Mouse (Mus musculus): Measurements from ENCODE around the gene Tm2d3.

Gene Tm2d3

DNA sequence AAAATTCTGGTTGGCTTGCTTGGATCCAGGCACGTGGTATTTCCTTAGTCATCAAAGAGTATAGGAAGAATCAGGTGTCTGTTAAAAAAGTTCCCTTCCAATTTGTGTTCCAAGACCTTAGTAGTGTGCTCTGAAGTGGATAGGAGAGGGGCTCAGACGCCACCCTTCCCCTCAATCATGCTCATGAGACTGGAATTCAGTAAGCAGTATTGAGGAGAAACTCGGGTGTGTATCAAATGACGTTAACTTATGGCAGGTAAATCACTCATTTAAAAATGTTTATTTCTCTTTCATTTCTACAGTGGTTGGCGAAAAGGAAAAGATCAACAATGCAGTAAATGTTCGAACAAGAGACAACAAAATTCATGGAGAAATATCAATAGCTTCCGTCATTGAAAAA, at the start of gene Tm2d3:
Gene Tm2d3 (plus strand): TSS at position 301 of the 400 bp plus-strand sequence.
- no peak for DNase-seq

DNA sequence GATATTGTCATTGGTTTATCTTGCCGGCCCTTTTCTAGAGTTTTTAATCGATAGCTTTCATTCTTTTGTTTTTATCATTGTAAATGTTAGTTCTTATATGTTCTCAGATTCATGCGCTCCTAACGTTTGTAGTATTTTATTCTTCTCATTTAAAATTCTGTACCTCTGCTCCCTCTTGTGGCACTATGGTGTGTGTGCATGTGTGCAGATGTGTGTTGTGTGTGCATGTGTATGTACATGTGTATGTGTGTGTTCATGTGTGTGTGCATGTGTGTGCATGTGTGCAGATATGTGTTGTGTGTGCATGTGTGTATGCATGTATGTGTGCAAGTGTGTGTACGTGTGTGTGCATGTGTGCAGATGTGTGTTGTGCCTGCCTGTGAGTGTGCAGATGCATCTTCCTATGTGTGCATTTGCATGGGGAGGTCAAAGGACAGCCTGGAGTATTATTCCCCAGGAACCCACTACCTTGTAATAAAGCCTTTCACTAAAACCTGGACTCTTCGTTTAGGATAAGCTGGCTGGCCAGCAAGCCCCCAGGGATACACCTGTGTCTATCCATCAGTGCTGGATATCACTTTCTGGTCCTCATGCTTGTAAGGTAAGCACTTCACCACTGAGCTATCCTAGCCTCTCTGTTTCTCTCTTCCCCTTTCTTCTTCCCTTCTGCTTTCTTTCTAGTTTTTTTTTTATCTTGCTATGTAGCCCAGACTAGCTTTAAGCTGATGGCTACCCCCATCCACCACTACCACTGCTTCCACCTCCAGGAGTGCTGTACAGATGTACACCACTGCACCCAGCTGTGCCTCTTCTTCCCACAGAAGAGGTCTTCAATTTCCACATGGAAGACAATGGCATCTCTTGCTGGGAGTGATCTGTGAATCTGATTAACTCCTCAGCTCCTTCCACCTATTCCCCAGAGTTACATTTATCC, 48.3 kb upstream of the Tm2d3 start:
- no peak for DNase-seq

DNA sequence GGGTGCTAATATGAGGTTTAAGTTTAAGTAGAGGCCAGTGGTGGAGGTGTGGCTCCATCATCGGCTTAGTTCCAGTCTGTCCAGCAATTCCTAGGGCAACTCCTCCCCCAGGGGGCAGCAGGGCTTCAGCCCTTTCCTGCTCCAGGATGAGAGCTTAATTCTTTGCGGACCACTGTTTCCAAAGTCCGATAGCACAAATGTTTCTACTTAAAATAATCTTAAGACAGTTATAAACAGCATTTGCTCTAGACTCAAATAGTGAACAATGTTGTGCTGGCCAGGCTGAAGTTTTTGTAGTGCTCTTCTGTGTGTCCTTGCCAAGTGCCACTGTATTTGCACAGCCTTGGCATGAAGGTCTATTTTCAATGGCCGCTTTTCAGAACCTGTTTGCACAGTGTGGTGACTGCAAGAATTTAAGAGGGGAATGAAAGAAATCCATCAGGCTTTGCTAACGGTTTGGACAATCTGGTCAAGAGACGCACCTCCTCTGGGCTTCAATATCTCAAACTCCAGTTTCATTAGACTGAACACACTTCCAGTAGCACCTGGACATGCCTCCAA, 47.0 kb upstream of the Tm2d3 start:
- no peak for DNase-seq

DNA sequence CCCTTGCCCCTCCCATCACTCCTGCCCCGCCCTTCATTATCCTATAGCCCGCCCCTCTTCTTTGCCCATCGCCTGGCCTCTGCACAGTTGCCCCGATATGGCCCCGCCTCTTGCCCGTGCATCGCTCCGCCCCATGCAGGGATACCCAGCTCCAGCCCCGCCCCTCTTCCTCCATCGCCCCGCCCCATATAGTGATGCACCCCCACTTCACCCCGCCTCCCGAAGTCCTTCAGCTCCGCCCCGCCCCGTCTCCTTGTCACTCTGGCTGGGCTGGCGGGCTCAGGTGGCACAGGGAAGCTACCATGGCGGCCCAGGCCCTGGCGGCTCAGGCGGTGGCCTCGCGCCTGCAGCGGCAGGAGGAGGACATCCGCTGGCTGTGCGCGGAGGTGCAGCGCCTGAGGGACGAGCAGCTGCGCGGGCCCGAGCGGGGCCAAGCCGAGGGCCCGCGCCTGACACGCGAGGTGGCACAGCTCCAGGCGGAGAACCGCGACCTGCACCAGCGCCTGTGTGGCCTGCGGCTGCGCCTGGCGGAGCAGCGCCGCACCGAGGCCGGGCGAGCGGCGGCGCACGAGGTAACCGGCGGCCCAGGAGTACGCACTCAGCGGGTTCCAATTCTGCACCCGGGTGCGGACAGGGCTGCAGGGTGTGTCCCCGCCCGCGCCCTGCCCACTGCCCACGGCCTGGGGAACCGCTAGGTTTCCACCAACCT, 46.2 kb upstream of the Tm2d3 start, which contains the start of gene Tarsl2:
Gene Tarsl2 (plus strand): TSS at position 256 of the 709 bp plus-strand sequence.
- peak; percentile 98 for DNase-seq

DNA sequence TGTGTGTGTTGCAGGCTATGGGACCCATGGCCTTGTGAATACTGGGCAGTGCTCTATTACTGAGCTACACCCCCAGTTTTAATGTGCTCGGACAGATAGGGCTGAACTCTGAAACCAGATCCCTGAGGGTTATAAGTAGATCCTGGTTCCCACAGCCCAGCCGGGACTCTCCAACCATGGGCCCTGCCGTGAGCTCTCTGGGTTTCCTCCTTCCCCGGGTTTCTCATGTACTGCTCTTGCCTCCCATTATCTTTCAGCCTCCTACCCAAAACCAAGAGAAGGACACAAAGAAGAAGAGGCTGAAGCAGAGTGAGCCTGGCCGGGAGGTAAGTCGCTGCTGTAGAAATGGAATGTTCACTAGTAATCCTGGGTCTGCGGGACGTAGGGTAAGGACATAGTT, 45.0 kb upstream of the Tm2d3 start:
- DNase-seq: peak; percentile 6

DNA sequence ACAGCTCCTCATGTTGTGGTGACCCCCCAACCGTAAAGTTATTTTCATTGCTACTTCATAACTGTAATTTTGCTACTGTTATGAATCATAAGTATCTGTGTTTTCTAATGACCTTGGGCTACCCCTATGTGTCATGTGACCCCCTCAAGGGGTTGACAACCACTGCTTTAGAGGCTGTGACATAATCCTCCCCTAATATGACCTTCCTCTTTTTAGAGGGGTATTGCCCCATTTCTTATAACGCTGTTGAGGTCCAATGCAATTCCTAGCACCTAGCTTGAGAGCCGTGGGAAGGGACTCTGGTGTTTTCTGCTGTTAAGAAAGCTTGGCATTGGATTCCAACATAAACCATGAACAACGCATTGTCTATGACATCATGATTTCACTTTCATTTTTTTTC, 40.3 kb upstream of the Tm2d3 start:
- no peak for DNase-seq

DNA sequence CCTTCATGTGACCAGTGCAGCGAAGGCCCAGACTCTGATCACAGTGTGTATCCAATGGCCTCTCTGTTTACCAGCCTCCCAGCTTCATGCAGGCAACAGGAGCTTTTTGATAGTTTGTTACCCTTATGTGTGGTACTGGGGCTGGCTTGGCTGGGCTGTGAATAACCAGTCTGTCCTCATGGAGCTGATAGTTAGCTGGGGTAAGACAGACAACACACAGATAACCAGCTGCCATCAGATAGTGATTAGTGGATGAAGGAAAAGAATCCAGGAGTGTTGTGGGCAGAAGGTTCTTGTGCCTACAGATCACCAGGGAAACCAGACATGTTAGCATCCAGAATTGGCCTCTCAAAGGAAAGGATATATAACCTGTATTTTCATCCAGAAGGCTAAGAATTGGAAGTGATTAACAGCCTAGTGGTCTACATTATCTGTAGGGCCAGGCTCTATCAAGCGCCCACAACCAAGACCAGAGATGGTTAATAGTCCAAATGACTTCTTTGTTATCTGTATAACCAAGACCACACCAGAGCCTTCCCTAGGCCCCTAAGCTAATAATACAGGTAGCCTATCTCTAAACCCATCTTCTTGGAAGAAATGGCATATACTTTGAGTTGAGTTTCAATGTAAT, 33.4 kb upstream of the Tm2d3 start:
- no peak for DNase-seq

DNA sequence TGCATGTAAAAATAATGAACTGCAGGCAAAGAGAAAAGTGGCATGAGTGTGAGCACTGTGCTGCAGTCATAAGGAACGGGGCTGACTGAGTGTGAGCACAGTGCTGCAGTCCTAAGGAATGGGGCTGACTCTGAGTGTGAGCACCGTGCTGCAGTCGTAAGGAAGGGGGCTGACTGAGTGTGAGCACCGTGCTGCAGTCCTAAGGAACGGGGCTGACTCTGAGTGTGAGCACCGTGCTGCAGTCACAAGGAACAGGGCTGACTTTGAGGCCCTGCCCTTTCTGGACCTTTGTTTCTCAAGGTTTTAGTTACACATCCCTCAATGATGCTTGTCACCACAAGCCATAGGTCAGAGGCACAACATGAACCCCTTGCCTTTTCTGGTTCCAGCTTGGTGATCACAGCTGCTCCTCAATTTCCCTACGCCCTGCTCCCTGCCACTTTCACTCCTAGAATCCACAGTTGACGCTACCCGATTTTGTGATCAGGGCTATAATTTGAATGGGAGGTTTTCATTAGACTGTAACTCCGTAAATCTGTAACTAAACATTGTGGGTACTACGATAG, 27.7 kb upstream of the Tm2d3 start:
- DNase-seq: no peak

DNA sequence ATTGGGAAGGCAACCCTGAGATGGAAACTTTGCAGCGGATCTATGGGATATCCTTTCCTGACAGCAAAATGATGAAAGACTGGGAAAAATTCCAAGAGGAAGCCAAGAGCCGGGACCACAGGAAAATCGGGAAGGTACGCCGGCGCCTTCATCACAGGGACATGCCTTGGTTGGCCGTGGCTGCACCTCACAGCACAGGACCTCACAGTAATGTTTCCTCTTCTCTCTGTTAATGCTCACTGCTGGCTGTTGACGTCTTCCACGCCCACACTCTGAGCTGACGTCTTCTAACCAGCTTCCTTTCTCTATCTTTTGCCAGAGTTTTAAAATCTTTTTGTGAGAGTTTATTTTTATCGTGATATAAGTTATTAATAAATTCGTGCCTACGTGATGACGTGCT, 27.1 kb upstream of the Tm2d3 start:
- DNase-seq: no peak

DNA sequence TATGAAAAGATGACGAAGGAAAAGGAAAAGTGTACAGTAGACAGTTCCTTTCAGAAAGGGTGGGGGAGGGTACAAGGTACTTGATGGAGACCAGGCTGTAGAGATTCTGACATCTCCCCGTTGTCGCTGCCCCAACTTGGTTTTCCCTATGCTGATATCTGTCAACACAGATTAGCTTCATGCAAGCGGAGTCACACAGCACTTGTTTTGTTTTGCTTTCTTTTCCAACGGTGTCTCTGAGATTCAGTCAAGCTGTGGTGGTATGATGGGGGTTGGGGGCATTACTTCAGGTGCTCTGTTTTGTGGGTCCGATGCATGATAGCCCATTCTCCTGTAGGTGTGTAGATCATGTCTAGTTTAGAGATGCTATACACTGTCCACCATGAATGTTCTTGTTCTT, 23.5 kb upstream of the Tm2d3 start:
- no peak for DNase-seq

DNA sequence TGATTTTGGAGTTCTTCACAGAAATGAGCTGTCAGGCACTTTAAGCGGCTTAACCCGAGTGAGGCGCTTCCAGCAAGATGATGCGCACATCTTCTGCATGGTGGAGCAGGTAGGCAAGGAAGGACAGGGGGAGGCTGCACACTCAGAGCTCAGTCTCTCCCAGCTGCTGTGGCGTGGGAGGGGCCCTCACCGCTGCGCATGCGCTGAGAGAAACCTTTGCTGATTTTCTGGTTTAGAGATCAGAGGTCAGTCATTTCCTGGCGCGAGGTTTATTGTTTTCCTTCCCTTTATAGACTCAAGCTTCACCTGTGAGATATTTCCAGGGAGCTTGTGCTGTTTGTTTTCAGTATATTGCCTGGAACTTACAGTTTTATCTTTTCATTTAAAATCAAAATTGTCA, 12.9 kb upstream of the Tm2d3 start:
- no peak for DNase-seq

DNA sequence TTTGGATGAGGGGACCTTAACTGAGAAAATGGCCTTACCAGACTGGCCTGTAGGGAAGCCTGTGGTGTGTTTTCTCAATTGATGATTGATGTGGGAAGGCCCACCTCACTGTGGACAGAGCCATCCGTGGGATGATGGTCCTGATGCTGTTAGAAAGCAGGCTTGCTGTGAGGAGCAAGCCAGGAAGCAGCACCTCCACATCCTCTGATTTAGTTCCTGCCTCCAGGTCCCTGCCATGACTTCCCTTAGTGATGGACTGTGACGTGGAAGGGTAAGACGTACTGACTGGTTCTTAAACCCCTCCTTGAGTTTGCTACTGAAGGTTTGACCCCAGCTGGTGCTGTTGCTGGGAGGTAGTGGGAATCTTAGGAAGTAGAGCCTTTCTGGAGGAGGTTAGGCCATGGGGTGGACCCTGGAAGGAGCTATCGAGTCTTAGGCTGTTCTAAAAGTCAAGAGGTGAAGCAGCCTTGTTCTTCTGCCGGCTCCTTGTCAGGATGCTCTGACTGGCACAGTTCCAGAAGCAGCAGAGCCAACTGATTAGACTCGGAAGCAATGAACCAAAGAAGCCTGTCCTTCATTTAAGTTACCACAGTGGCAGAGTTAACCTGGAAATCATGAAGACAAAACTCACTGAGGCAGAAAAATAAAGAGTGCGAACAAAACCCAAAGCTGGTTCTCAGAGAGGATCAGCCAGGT, 11.9 kb upstream of the Tm2d3 start:
- DNase-seq: no peak

DNA sequence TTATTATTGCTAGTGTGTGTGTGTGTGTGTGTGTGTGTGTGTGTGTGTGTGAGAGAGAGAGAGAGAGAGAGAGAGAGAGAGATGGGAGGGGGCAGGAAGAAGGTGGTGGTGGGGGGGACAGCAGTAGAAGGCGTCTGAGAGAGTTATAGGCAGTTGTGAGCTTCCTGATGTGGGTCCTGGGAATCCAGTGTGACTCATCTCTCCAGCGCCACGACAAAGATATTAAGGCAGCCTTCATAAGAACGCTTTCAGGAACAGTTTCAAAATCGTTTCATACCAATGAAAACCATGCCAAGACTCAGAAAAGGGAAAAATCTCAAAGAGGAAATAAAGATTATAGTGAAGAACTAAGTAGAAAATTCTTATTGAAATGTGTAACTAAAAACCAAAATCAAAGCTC, 9.8 kb upstream of the Tm2d3 start:
- DNase-seq: no peak

DNA sequence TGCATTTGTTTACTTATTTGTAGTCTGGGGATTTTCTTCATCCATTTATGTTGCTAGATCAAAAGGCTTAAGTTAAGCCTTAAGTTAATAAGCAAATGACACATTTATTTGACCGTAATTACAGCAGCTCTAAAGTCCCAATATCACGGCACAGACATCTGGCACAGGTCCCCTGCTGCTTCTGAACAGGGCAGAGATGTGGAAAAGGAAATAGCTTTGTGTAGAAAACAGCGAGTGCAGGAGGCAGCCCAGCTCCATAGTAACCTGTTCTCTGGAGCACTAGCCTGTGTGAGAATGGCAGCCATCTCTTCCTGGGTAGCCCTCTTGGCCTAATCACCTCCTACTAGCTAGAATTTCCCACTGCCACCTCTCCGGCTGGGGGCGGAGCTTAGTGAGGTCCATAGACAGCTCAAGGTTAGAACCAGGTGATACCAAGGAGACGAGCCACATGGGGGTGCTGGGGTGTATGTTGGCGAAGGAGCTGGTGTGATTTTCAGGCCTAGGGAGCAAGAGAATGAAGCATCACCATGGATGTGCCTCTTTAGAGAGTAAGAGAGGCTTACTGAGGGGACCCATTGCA, 6.6 kb upstream of the Tm2d3 start:
- no peak for DNase-seq

DNA sequence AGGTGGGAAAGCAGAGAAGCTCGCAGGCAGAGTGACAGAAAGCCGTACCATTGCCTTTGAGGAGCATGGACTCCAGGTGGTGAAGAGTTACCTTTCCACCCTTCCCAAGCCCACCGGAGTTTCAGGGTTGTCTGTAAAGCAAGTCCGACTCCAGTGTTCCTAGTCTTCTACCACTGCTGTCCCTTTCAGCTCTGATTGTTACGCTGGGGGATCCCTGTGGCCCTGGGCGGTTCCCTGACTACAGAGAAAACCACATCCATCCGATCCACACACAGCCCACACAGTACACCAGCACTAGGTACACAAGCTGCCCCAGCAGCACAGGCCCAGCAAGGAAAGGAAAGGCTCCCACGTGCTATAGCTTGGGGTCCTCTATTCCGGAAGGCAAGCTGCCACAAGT, 4.3 kb upstream of the Tm2d3 start:
- DNase-seq: no peak

DNA sequence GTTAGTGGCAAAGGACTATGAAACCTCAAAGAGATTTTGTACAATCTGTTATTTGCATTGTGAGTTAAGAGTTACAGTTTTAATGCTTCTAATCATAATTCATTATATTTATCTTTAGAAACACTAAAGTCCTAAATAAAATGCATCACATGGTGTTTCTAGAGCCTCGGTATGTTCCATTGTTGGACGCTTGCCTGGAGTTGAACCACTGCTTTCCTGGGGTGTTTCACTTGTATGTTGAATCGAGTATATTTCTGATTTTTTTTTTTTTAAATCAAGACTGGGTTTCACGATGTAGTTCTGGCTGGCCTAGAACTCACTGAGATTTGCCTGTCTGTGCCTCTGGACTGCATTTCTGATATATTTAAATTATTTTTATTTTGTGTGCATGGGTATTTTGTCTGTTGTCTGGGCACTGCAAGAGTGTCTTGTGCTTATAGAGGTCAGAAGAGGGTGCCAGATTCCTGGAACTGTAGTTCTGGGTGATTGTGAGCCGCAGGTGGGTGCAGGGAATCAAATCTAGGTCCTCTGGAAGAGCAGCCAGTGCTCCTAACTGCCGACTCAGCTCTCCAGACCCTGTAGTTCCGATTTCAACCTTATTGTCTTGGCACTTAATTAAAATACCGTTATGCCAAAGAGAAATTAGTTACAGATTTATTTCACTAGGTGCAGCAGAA, 1.1 kb downstream of the Tm2d3 start:
- no peak for DNase-seq

DNA sequence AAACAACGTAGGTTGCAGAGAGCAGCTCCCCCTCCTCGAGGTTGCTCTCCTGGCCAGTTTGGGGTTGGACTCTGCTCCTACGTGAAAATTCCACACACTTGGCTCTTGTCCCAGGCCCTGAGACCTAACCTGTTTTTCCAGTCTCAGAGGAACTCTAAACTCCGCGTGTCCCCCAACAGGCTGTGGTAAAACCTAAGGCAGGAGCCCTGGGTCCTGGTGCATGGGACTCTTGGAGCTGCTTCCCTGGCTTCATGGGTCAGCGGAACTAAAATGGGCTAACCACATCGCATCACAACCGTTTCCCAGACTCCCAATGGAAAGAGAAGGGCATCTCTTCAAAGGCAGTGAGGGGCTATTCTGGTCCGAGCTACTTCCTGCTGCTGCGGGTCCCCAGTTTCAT, 1.9 kb downstream of the Tm2d3 start:
- DNase-seq: no peak

DNA sequence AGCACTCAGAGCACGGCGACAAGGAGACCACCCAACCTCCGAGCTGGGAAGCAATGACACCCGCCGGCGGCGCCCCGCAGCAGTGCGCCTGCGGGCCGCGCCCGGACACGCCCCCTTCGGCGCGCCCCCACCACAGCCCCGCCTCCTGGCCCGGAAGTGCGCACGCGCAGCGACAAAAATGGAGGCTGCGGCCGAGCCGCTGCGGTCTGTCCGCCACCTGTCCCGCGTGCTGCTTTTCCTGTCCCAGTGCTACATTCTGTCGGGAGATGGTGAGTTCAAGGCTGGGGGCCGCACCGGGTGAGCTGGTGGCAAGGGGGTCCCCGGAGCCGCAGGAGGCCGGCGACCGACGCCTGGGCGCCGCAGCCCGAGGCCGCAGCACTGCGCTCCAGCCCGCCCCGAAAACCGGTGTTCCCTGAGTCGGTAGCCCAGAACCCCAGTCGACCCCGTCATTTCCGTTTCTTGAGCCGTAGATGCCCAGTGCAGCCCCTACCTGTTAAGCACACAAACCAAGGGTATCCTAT, 2.4 kb downstream of the Tm2d3 start:
- DNase-seq: peak; percentile 88

DNA sequence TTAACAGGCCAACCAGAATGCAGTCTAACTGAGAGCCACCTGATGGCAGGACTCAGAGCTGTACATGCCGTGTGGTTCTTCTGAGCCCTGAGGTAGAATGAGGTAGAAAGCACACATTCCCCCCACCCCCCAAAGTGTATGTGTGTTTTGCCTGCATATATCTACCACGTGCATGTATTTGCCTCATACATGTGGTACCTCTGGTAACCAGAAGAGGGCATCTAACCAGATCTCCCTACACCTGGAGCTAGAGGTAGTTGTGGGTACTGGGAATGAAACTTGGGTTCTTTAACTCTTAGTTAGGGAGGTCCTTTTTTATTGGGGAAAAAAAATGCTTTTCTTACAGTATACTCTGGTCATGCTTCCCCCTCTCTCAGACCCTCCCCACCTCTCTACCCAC, 5.5 kb downstream of the Tm2d3 start:
- DNase-seq: no peak

DNA sequence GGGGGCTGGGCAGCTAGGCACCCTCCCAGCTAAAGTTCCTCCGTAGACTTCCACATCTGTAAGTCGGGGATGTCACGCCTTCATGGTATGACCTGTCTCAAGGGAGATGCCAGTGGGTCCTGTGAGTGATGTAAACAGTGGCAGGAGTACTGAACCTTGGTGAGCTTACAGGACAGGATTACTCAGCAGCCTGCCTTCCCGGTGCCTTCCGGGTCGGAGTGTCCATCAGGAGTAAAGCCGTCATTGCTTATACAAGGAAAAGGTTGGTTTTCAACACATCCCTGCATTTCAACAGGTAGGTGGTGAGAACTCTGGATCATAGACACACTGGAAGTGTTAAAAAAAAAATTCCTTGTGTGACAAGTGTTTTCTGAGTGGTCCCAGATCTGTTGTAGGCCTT, 11.1 kb downstream of the Tm2d3 start:
- no peak for DNase-seq

DNA sequence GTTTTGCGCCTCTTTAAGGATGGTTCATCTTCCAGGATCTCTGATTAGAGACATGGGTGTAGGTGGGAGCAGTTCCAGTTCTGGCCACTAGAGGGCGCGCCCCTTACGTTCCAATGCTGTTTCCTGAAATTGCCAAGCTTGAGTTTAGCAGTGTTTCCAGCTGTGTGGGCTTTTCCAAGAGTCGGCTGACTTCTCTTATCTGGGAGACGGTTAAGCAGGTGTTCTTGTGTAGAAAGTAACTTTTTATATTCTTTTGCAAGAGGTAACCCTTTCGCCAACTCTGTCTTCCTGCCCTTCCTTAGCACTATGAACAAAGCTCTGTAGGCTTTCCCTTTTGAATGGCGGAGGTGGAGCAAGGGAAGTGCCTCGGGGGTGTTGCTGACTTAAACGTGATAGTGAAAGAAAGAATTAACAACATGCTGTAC, 13.9 kb downstream of the Tm2d3 start:
- DNase-seq: peak; percentile 74
